Mouse (Mus musculus) adipose tissue, adult 10 weeks (tissue): ENCODE measurements around the gene Tat. TPM values are rescaled to one million over a fixed set of nuclear protein-coding genes. Genes with fewer than 3 reads are reported as not detected.

Experiments used
- polyA plus RNA-seq: library from polyadenylated mRNA; stranded (reverse); fragments of 350-450 nt; fragmentation: Illumina TruSeq; extraction: RNeasy Lipid Tissue Mini Kit (QIAGEN cat#74804); gene quantifications from one replicate; pipeline ENCODE4 v1.2.3, GENCODE M21; 2014; ENCODE audit warnings: low read depth, low replicate concordance

Gene Tat
- polyA plus RNA-seq = 0.48 TPM

GRCm38 (mm10) chr8:109990224-109990623, at the start of gene Tat:
Gene Tat, plus strand, starts transcription at chr8:109990437.

GRCm38 (mm10) chr8:109961693-109962367, 28.4 kb upstream of the Tat start, which contains the start of gene Marveld3:
Gene Marveld3, minus strand, starts transcription at chr8:109962203.

GRCm38 (mm10) chr8:110039659-110040058, 49.4 kb downstream of the Tat start, which contains the start of gene Chst4:
Gene Chst4, minus strand, starts transcription at chr8:110039740.

Other genes with a start within 250 kb of the Tat start
- 63.7 TPM for gene Ap1g1, start 211.9 kb upstream of the Tat start, polyA plus RNA-seq
- gene Phlpp2, start 121.9 kb upstream of the Tat start, polyA plus RNA-seq = 6.2 TPM
- 8.0 TPM for gene Marveld3, start 28.2 kb upstream of the Tat start, polyA plus RNA-seq
- gene Chst4, start 49.3 kb downstream of the Tat start, polyA plus RNA-seq = 3.2 TPM
- gene Zfp612, start 89.3 kb downstream of the Tat start, polyA plus RNA-seq = 11.3 TPM
- gene Gm21964, start 110.8 kb downstream of the Tat start, polyA plus RNA-seq = not detected
- not detected for gene Gm17720, start 112.3 kb downstream of the Tat start, polyA plus RNA-seq
- not detected for gene Calb2, start 177.8 kb downstream of the Tat start, polyA plus RNA-seq
- 4.3 TPM for gene Cmtr2, start 225.2 kb downstream of the Tat start, polyA plus RNA-seq